Mouse (Mus musculus) intestine, postnatal 0 days (tissue): ENCODE data around the gene Slc18b1. TPM values are rescaled to one million over a fixed set of nuclear protein-coding genes. Genes with fewer than 3 reads are reported as not detected.

Experiments used
- ATAC-seq: fragments of 200-750 bp; cut with Nextera tagmentation; 2 replicates; pipeline ENCODE4 v1.8.0; 2017; ENCODE audit warnings: mild to moderate bottlenecking, moderate TSS enrichment, moderate library complexity
- H3K27ac ChIP-seq: fragments of 300-500 bp; sonication (generic); 2 replicates; pipeline ENCODE4 v1.5.1; 2014; ENCODE audit warnings: mild to moderate bottlenecking, low read depth, low read length, moderate library complexity
- H3K27me3 ChIP-seq: fragments of 300-500 bp; sonication (generic); replicated peaks from 2 replicates; pipeline ENCODE4 v1.6.1; 2014; ENCODE audit warnings: low read length, mixed read lengths; ENCODE audit not compliant: control insufficient read depth, insufficient read depth
- H3K36me3 ChIP-seq: fragments of 300-500 bp; sonication (generic); 2 replicates; pipeline ENCODE4 v1.6.1; 2014; ENCODE audit warnings: mild to moderate bottlenecking, moderate library complexity; ENCODE audit not compliant: control insufficient read depth, insufficient read depth
- H3K4me1 ChIP-seq: fragments of 300-500 bp; sonication (generic); replicated peaks from 2 replicates; pipeline ENCODE4 v1.6.1; 2014; ENCODE audit warnings: antibody characterized with exemption, low read length, mixed read lengths; ENCODE audit not compliant: control insufficient read depth, insufficient read depth
- H3K4me2 ChIP-seq: fragments of 300-500 bp; sonication (generic); replicated peaks from 2 replicates; pipeline ENCODE4 v1.6.1; 2014; ENCODE audit warnings: low read depth, mild to moderate bottlenecking, moderate library complexity
- H3K4me3 ChIP-seq: fragments of 300-500 bp; sonication (generic); 2 replicates; pipeline ENCODE4 v1.5.1; 2014; ENCODE audit warnings: low read depth, low read length
- H3K9ac ChIP-seq: fragments of 300-500 bp; sonication (generic); 2 replicates; pipeline ENCODE4 v1.6.1; 2014; ENCODE audit warnings: mild to moderate bottlenecking, low read depth, low read length
- H3K9me3 ChIP-seq: fragments of 300-500 bp; sonication (generic); 2 replicates; pipeline ENCODE4 v1.6.1; 2016; ENCODE audit warnings: mixed run types; ENCODE audit not compliant: control insufficient read depth
- CTCF ChIP-seq: sonication (generic); IDR thresholded peaks from 2 replicates; pipeline ENCODE4 v1.5.1; 2016; ENCODE audit warnings: low read depth, mild to moderate bottlenecking, control low read depth, antibody characterized with exemption, moderate library complexity
- WGBS: fragments of 180-500 bp; shearing (Covaris S2); extraction: QIAGEN DNeasy Blood & Tissue Kit; methylation state at CpG from one replicate; pipeline ENCODE4 v1.1.7; 2014; 5-methylcytosine and 5-hydroxymethylcytosine counted together
- polyA plus RNA-seq: library from polyadenylated mRNA; unstranded; fragments of >200 nt; fragmentation: Nextera tagmentation; extraction: Ambion mirVana; gene quantifications from 2 replicates; pipeline ENCODE4 v1.2.1, GENCODE M21; 2015

Gene Slc18b1
- polyA plus RNA-seq, 1 experiment from 2014 or later: 12.9 TPM

DNA sequence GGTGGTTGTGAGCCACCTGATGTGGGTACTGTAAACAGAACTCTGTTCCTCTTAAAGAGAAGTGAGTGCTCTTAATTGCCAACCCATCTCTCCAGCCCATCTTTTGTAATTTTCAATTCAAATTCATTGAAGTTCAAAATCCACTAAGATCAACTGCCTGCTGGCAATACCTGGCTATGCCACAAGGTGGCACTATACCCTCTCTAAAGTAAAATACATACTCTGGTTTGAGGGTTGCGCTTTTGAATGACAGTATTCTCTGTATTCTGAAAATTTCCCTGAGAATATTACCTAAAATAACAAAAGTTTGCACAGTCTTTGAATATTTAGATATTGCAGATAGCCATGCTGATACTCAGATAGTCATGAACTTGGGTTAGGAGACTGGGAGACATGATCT, 18.4 kb downstream of the Slc18b1 start:
- ATAC-seq: no peak

DNA sequence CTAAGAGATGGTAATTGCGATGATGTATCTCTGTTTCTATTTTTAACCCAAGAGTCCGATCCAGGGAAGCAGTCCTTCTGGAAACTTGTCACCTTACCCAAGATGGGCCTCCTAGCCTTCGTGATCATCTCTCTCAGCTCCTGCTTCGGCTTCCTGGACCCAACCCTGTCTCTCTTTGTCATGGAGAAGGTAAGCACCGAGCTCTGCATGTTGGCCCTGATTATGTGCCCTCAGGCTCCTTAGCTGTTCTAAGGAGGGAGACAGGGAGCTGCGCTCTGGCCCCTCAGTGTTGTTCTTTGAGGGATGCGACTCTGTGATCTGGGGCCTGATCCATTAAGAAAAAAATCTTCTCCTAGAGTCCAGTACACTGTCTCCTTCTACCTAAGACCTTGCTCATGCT, 19.5 kb downstream of the Slc18b1 start:
- Histone ChIP-seq H3K27me3 (no peaks in the 10 kb centered on the region), H3K4me1 (no peaks in the 10 kb centered on the region), H3K9ac (no peak overlapping the region), H3K27ac (no peak overlapping the region), H3K9me3 (no peaks in the 10 kb centered on the region), H3K4me2 (no peak overlapping the region), H3K36me3 (peaks cover 36% of the 10 kb centered on the region), H3K4me3 (no peak overlapping the region)
- TF ChIP-seq CTCF: no peak
- 74% methylated on average over 7 of the region's 7 CpGs for WGBS
- no peak for ATAC-seq

More for the DNA sequence above, 18.4 kb downstream of the Slc18b1 start:
- H3K9ac ChIP-seq: no peak overlapping the region
- H3K27me3 ChIP-seq: no peaks in the 10 kb centered on the region
- H3K36me3 ChIP-seq: peaks cover 33% of the 10 kb centered on the region
- 49% methylated on average over 1 of the region's 1 CpGs for WGBS
- no peaks in the 10 kb centered on the region for H3K9me3 ChIP-seq
- TF ChIP-seq CTCF: peak; percentile 83
- no peak overlapping the region for H3K27ac ChIP-seq
- H3K4me2 ChIP-seq: no peak overlapping the region
- H3K4me1 ChIP-seq: no peaks in the 10 kb centered on the region
- H3K4me3 ChIP-seq: no peak overlapping the region

DNA sequence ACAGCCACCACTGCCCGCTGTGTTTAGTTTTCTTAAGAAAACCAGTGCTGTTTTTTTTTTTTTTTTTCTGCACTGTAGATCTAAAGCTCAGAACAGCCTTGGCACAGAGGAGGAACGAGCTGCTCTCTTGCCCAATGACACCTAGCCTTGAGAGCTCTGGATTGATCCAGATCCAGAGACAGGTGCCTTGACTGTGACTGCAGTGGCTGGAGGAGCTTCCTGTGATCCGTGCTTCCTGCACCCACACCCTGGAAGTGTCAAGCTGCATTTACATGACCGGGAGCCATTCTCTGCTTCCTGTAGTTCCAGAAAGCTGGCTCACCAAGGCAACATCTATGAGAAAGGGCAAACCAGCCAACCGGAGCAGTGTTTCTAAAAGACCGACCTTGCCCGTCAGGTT, 29.7 kb downstream of the Slc18b1 start:
- H3K36me3 ChIP-seq: peaks cover 51% of the 10 kb centered on the region
- no peak overlapping the region for H3K4me2 ChIP-seq
- no peak for ATAC-seq
- no peak for TF ChIP-seq CTCF
- no peak overlapping the region for H3K27ac ChIP-seq
- no peaks in the 10 kb centered on the region for H3K27me3 ChIP-seq
- 88% methylated on average over 7 of the region's 7 CpGs for WGBS
- H3K4me3 ChIP-seq: no peak overlapping the region
- H3K9me3 ChIP-seq: no peaks in the 10 kb centered on the region
- H3K4me1 ChIP-seq: no peaks in the 10 kb centered on the region
- H3K9ac ChIP-seq: no peak overlapping the region

DNA sequence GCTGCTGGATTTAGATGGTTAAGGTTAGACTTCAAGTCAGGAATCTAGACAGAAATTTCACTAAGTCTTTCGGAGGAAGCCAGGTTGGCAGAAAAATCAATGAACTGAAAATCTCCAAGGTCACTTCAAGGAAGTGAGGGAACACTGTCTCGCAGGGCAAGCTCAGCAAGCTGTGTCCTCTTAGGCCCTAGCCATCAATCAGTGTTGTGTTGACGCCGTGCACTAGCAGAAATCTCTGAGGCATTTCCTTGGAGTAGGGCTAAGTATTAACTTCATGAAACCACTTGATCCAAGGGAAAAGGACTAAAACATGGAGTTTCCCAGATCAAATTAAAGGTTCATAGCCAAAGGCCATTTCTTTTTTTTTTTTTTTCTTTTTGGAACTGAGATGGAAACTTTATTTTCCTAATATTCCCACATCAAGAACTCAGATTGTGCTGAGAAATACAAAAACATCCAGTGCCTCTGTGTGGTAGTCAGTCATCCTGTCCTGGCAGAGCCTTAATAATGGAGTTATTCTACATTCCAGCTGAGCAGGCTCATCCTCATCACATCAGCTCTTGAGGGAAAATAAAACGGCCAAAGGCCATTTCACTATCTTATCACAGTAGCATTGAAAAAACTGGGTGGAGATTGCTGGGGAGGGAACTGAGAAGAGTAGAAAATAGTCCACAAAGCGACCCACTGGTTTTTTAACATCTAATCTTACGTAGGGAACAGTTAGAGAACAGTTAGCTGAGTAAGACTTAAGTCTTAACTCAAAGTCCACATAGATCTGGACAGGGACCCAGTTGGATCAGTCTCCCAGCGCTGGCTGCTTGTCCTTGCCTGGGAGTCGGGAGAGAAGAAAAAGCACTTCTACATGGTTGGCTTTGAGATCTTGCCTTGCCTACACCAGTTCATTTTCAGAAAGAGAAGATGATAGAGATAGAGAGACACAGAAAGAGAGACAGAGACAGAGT, 39.5 kb downstream of the Slc18b1 start:
- Histone ChIP-seq H3K9ac (no peak overlapping the region), H3K4me1 (no peaks in the 10 kb centered on the region), H3K4me2 (no peak overlapping the region), H3K27ac (no peak overlapping the region), H3K9me3 (no peaks in the 10 kb centered on the region), H3K4me3 (no peak overlapping the region), H3K27me3 (no peaks in the 10 kb centered on the region), H3K36me3 (no peaks in the 10 kb centered on the region)
- no peak for TF ChIP-seq CTCF
- peak; percentile 79 for ATAC-seq
- 36% methylated on average over 9 of the region's 9 CpGs for WGBS

DNA sequence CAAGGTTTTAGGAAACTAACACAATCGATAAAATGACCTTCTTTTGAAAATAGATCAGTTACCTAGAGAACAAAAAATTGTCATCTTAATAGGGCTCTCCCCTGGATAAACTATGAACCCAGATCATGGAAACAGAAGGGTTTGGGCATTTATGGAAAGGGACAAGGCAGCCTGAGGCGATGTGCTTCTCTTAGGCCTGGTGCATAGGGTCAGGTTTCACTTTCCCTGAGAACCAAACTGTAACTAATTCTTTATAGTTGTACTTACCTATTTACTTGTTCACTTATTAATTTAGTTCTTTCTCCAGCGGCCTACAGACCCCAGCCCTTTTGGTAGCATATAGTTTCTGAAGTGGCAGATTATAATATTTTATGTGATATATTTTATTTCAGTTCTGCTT, 40.3 kb downstream of the Slc18b1 start:
- Histone ChIP-seq H3K9ac (no peak overlapping the region), H3K27me3 (no peaks in the 10 kb centered on the region), H3K4me2 (no peak overlapping the region), H3K27ac (no peak overlapping the region), H3K4me1 (no peaks in the 10 kb centered on the region), H3K4me3 (no peak overlapping the region), H3K9me3 (no peaks in the 10 kb centered on the region), H3K36me3 (no peaks in the 10 kb centered on the region)
- ATAC-seq: no peak
- no peak for TF ChIP-seq CTCF
- 69% methylated on average over 3 of the region's 3 CpGs for WGBS

DNA sequence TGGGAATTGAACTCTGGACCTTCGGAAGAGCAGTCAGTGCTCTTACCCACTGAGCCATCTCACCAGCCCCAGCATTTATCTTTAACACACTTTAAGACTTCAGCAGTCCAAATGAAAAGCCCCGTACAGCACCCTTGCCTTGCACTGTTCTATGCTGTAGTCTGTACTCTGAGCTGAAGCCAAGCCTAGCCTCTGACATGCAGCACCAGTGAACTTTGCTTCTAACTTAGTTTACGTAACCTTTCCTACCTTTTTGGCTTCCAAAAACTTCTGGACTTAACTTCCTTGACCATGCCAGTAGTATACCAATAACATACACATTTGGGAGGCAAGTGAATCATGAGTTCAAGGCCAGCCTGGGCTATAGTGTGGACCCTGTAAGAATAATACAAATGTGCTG, 42.1 kb downstream of the Slc18b1 start:
- Histone ChIP-seq H3K27ac (no peak overlapping the region), H3K4me2 (no peak overlapping the region), H3K4me3 (no peak overlapping the region), H3K9ac (no peak overlapping the region), H3K9me3 (no peaks in the 10 kb centered on the region), H3K36me3 (no peaks in the 10 kb centered on the region), H3K4me1 (no peaks in the 10 kb centered on the region), H3K27me3 (no peaks in the 10 kb centered on the region)
- no peak for ATAC-seq
- TF ChIP-seq CTCF: no peak
- 78% methylated on average over 3 of the region's 3 CpGs for WGBS
